Mouse (Mus musculus): Measurements from ENCODE around the gene Mettl15.

Mettl15 gene

GRCm38 (mm10) chr2:109156131-109156530, 124.4 kb downstream of the Mettl15 start:
- DNase-seq: no peak

- no peak for DNase-seq
These were observed 127.0 kb downstream of the Mettl15 start for GRCm38 (mm10) chr2:109153402-109154050.

GRCm38 (mm10) chr2:109147292-109147691, 133.3 kb downstream of the Mettl15 start:
- no peak for DNase-seq

GRCm38 (mm10) chr2:109144410-109144809, 136.1 kb downstream of the Mettl15 start:
- no peak for DNase-seq

- no peak for DNase-seq
These were observed 140.2 kb downstream of the Mettl15 start for GRCm38 (mm10) chr2:109140330-109140729.

GRCm38 (mm10) chr2:109137276-109137675, 143.3 kb downstream of the Mettl15 start:
- DNase-seq: no peak

GRCm38 (mm10) chr2:109130718-109131117, 149.8 kb downstream of the Mettl15 start:
- no peak for DNase-seq

- DNase-seq: no peak
These were observed 150.6 kb downstream of the Mettl15 start for GRCm38 (mm10) chr2:109129921-109130320.

- DNase-seq: no peak
These were observed 174.6 kb downstream of the Mettl15 start for GRCm38 (mm10) chr2:109105773-109106484.

- DNase-seq: no peak
These were observed 230.9 kb downstream of the Mettl15 start for GRCm38 (mm10) chr2:109049686-109050085.

Measured in kidney, adult 18-20 months (tissue).